Mouse (Mus musculus) heart, postnatal 0 days (tissue): ENCODE data around the gene Dnajc2. TPM values are rescaled to one million over a fixed set of nuclear protein-coding genes. Genes with fewer than 3 reads are reported as not detected.

Experiments
- polyA plus RNA-seq: library from polyadenylated mRNA; unstranded; fragments of >200 nt; fragmentation: Nextera tagmentation; extraction: Ambion mirVana; gene quantifications from 2 replicates; pipeline ENCODE4 v1.2.1, GENCODE M21; 2015
- total RNA-seq: library from RNA; depleted of rRNA; stranded (reverse); fragments of >200 nt; gene quantifications from 2 replicates; pipeline ENCODE4 v1.2.3, GENCODE M21; 2014; ENCODE audit warnings: low replicate concordance; rRNA removed

Dnajc2 gene
- total and polyA plus RNA-seq, 2 experiments from 2014 or later, result 7.9 to 37.5 TPM

Other genes starting within 250 kb of the Dnajc2 start
- gene Lrrc17, start 241.7 kb downstream of the Dnajc2 start, total RNA-seq, result 17.5 and 23.1 TPM in 2 replicates
- gene Lrrc17, start 241.7 kb downstream of the Dnajc2 start, polyA plus RNA-seq, result 12.3 and 13.4 TPM in 2 replicates
- gene Fbxl13, start 139.6 kb downstream of the Dnajc2 start, total RNA-seq, result not detected in 2 replicates
- gene Fbxl13, start 139.6 kb downstream of the Dnajc2 start, polyA plus RNA-seq, result 0.15 and 0.26 TPM in 2 replicates
- gene Armc10, start 139.4 kb downstream of the Dnajc2 start, total RNA-seq, result 24.1 and 33.0 TPM in 2 replicates
- gene Armc10, start 139.4 kb downstream of the Dnajc2 start, polyA plus RNA-seq, result 12.2 and 13.3 TPM in 2 replicates
- gene Napepld, start 83.9 kb downstream of the Dnajc2 start, total RNA-seq, result 9.9 and 11.3 TPM in 2 replicates
- gene Napepld, start 83.9 kb downstream of the Dnajc2 start, polyA plus RNA-seq, result 2.7 and 3.1 TPM in 2 replicates
- gene Pmpcb, start 48.1 kb downstream of the Dnajc2 start, total RNA-seq, result 225 and 256 TPM in 2 replicates
- 177 and 181 TPM in 2 replicates for gene Pmpcb, start 48.1 kb downstream of the Dnajc2 start, polyA plus RNA-seq
- gene Psmc2, start within 50 bp of the Dnajc2 start, total RNA-seq, result 26.2 and 32.7 TPM in 2 replicates
- 151 and 152 TPM in 2 replicates for gene Psmc2, start within 50 bp of the Dnajc2 start, polyA plus RNA-seq
- gene Slc26a5, start 80.4 kb upstream of the Dnajc2 start, total RNA-seq, result not detected in 2 replicates
- gene Slc26a5, start 80.4 kb upstream of the Dnajc2 start, polyA plus RNA-seq, result not detected in 2 replicates